Mouse (Mus musculus): ENCODE measurements around the gene Adamts17.

The Adamts17 gene

GRCm38 (mm10) chr7:67082751-67083150 is 243.2 kb downstream of the Adamts17 start:
- in situ Hi-C loops (cut with MboI): no loop called here

DNA sequence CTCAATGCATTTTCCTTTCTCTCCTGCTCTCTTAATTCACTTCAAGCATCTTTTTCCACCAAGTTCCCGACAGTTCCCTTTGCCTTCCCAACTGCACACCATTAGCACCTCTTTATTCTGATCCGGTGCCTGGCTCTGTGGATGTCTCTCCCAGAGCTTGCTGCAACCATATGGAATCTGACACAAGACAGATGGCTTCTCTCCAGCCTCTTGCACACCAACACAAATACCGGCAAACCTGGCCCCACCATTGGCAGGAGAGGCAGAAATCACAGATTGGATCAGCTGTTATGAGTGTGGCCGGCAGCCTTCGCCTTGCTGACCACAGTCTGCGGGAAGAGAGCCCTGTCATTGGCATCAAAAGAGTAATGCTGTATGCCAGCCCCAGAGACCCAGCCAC is 248.2 kb downstream of the Adamts17 start:
- in situ Hi-C loops (cut with MboI): no loop called here

- in situ Hi-C loops (cut with MboI): no loop called here
Measured at GRCm38 (mm10) chr7:67097096-67097495, 257.6 kb downstream of the Adamts17 start.

- in situ Hi-C loops (cut with MboI): no loop called here
Measured at GRCm38 (mm10) chr7:67101418-67101973, 262.0 kb downstream of the Adamts17 start.

- in situ Hi-C loops (cut with MboI): no loop called here
Measured at GRCm38 (mm10) chr7:67110551-67111159, 271.1 kb downstream of the Adamts17 start.

- in situ Hi-C loops (cut with MboI): no loop called here
Measured at GRCm38 (mm10) chr7:67112495-67113216, 273.1 kb downstream of the Adamts17 start.

GRCm38 (mm10) chr7:67114056-67114455 is 274.5 kb downstream of the Adamts17 start:
- in situ Hi-C loops (cut with MboI): no loop called here

DNA sequence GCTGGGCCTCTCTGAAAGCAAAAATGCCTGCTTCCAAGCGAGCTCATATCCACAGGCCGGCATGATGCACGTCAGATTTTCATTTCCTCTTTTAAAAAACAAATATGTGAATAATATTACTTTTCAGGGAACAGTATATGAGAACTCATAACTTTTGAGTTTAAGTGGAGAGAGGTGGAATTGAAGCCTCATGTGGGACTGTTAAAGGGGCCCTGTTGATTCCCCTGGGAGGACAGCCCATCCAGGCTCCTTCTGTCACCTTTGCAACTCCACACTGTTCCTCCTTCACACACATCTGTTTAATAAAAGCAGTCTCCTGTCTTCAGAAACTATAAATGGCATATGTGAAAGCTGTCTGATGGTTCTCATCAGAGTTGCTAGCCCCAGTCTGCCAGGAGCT is 275.5 kb downstream of the Adamts17 start:
- in situ Hi-C loops (cut with MboI): no loop called here

DNA sequence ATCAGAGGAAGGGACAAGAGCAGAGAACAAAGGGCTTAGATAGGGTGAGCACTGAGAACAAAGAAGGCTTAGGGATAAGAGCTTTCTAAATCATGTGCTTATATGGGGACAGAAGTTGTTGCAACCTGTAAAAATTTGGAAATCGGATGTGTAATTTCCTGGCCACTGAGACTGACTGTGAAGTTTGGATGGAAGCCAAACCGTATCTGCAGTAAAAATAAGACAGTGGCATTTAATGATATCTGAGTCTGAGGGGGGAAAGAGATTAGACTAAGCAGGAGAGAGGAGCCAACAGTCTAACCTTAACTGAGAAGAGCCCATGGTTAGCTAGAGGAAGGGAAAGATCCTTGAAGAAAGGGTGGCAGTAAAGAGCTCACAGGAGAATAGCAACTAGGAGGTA is 295.6 kb downstream of the Adamts17 start:
- in situ Hi-C loops (cut with MboI): no loop called here

DNA sequence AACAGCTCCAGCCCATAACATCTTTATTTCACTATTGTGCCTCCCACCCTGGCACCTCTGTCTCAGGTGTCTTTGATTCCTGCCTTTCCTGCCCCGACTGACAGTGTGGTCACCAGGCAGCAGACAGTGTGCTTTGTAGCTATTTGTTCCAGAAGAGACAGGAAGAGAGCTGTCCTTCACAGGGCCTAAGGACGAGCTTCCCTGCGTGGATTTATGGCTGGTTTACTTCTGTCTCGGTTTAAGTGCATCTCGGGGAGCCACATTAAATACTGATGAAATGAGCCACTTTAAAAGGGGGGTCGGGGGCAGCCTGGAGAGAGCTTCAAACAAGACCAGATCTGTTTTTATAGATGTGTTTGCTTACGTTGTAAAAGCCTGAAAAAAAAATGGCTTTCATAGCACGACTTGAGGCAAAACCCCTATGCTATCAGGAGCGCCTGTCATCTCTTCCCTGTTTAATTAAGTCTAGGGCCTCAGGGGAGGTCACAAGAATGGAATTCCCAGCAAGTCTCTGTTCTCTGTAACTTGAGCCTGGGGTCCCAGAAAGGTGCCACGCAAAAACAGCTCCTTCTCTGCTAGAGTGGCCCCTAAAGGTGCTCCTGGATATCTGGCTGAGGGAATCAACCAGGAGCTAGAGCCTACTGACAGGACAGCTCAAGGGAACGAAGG is 302.9 kb downstream of the Adamts17 start:
- in situ Hi-C loops (cut with MboI): no loop called here

DNA sequence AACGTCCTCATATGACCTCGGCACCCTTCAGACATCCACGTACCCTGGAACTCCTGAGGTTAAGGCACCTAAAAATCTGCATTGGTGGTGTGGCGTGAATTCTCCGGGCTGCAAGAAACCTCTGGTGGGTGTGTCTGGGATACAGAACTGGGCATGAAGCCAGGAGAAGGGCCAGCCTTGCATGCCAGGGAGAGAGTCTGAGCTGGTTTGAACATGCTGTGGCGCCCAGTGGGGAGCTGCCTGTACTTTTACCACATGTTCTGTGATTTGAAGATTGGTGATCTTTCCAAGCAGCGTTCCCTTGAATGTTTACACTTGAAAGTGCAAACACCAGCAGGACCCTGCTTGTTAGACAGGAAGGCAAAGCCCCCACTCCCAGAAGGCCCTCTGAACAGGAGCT is 306.2 kb downstream of the Adamts17 start:
- in situ Hi-C loops (cut with MboI): no loop called here

DNA sequence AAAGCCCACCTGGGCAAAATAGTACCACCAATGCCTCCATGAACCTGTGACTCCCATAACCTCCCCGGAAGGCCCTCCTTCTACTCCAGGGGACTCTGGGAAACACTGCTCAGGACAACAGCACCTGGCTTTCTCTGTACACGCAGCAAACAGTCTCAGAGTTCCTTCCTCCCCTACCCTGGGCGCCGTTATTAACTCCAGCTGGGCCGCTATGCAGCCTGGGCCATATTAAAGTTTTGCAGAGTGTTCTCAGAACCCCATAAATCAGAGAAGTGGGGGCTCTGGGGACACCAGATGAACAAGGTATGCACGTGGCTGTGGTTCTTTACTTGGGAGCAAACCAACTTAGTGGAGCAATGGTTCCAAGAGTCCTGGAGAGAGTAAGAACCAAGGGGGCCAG is 306.6 kb downstream of the Adamts17 start:
- in situ Hi-C loops (cut with MboI): no loop called here

GRCm38 (mm10) chr7:67149707-67150106 is 310.2 kb downstream of the Adamts17 start:
- in situ Hi-C loops (cut with MboI): no loop called here

DNA sequence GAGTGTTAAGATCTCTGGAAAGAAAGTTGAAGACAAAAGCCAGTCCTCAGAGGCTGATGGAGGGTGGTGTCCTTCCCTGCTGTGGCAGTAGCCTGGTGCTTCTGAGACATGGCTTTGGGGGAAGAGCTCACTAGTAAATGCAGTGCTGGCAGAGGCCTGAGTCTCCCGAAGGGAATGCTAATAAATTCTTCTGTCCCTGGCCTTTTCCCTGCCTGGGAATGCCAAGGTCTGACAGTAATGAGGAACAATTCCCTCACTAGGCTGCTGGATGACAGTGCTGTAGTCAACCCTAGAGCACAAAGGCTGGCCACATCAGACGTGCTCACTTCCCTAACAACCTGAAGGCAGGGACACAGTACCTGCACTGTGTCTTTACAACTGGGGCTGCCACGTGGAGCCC is 313.1 kb downstream of the Adamts17 start:
- in situ Hi-C loops (cut with MboI): no loop called here

- in situ Hi-C loops (cut with MboI): no loop called here
Measured at GRCm38 (mm10) chr7:67162135-67162534, 322.6 kb downstream of the Adamts17 start.

DNA sequence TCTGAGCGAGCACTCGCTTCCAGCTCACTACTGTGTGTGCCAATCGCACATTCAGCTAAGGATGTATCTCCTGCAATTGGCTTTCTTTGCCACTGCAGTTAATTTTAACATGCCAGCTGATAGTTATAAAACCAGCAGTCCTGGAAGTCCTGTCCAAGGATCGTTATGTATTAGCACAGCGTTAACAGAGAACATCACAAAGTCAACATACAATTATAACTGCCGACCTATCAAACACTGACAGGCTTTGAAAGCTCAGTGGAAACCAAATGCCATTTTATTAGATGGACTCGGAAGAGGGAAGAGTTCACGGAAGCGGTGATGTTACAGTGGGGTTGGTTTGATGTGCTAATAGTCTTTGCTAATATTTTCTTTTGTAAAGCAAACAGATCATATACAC is 328.8 kb downstream of the Adamts17 start:
- in situ Hi-C loops (cut with MboI): no loop called here

GRCm38 (mm10) chr7:67168763-67169569 is 329.4 kb downstream of the Adamts17 start:
- in situ Hi-C loops (cut with MboI): no loop called here

DNA sequence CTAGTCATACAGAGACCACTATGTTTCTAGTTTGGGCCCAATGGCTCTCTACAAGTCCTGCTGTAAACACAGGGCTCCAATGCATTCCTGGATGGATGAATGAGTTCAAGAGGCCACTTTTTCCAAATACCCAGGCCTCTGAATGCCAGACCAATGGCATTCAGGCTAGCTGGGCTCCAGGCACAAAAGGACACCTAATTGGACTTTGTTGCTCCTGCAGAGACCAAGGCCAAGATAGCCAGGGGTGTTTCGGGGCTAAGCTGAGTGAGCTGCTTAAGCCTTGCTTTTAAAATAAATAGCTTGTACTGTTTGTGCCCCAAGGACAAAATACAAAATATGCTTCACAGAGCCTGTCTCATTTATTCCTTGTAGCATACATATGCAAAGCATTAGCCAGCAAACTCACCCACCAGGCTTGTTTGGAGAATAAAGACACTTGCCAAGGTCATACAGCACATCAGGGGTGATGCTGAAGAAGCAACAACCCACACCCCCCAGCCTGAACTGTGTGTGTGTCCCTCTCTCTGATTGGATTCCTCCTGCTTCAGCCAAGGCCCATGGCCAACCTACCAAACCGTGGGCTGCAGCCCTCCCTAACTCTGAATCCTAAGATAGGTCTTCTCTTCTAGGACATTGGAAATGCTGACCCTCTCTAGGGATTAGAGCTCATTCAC is 334.1 kb downstream of the Adamts17 start:
- in situ Hi-C loops (cut with MboI): no loop called here

DNA sequence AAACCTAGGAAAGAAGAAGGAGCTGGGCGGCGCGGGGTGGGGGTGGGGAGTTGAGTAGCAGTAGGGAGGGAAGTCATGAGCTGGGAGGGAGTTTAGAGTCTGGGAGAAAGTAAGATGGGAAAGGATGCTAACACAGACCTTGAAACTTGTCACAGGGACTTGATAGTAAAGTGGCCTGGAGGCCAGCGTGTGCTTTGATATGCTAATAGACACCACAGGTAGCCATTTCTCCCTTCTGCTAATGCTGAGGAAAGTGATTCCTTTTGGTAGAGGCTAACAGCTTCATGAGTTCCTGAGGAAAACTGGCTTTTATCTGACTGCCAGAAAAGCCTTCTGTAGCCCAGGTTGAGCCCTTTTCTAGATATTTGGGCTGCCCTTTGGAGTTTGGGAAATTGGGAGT is 344.3 kb downstream of the Adamts17 start:
- in situ Hi-C loops (cut with MboI): no loop called here

DNA sequence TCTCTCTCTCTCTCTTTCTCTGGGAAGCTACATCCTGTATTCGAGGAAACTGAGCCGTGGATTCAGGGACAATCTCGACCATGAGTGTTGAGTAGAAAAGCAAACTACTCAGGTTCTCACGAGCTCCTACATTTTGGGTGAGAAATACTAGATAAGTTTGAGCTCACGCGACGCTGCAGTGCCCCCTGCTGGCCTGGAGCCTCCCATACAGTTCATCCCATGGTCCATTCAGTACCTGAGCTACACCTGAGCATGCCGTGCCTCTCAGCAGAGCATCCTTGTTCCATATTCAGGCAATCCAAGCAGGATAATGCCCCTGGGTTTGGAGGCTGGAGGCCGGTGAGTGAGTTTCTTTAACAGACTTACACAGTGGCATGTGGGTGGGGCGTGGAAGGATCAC is 359.9 kb downstream of the Adamts17 start:
- in situ Hi-C loops (cut with MboI): no loop called here

All from mature B cell (primary cell).